Mouse (Mus musculus): ENCODE measurements at regions not wholly inside any gene's neighbourhood (a gene's known extent, or its start where the extent isn't known, plus 50 kb on each side); places are given as distances from the start of the nearest gene placed in this dataset.

DNA sequence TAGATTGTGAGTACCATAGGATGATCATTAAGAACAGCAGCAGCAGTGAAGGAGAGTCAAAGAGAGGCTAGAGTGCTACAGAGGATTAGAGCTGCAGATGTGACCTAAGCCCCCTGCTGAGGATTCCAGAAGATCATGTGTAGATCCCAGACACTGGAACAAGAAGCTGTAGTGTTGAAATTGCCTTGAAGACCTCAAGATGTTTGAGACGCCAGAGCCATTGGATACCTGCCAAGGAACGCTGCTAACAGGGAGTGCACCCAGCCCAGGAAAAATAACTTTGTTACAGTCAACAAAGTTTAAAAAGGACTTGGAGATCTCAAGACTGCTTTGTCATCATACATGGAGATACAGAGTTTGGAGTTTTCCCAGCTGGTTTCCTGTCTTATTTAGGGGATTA lies 955.0 kb upstream of the Pcdh10 start:
- DNase-seq, result peak; percentile 71 to 72
- intact Hi-C loops (cut with DNase I), result no loop called here

DNA sequence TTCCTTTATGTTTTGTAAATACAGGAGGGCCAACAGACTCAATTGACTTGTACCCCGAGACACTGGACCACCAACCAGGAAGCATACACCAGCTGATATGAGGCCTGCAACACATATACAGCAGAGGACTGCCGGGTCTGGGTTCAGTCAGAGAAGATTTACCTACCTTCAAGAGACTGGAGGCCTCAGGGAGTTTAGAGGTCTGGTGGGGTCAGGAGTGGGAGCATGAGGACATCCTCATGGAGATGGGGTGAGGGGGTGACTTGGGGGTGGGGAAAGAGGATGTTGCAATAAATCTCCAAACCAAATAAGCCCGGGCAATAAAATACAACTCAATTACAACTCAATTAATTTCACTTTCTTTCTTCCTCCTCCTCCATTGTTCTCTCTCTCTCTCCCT lies 910.1 kb upstream of the Pcdh10 start:
- intact Hi-C loops (cut with DNase I), result no loop called here
- no peak for DNase-seq
